Mouse (Mus musculus): ENCODE measurements around the gene Ddx20. TPM values are rescaled to one million over a fixed set of nuclear protein-coding genes. Genes with fewer than 3 reads are reported as not detected.

Gene Ddx20
- total and polyA plus RNA-seq, 3 experiments, result 31.6 to 66.8 (median 37.3) TPM

DNA sequence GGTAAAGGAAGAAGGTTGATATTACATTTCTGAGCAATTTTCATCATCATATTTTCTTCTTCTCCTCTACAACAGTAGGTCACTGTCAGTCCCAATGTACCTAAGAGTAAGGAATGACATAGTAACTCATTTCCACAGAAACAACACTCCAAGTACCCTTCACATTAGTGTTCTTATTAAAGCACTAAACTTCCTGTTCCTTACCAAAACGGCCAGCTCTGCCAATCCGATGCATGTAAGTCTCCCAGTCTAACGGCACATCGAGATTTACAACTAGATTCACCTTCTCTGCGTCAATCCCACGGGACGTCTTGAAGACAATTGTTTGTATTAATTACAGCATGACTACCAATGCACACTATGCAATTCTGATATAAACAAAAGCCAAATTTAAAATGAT lies 7.0 kb downstream of the Ddx20 start:
- H3K9ac ChIP-seq (ENCODE audit: control insufficient read depth, low read depth, low read length, poor library complexity, severe bottlenecking), result no peak overlapping the region
- peaks cover 4% of the 10 kb centered on the region; the same call in 1 of the 2 replicates for H3K79me2 ChIP-seq (ENCODE audit: control insufficient read depth, insufficient read depth, low read length, poor library complexity)
- no peaks in the 10 kb centered on the region for H3K9me3 ChIP-seq (replicated peaks; ENCODE audit: insufficient read depth, low read length)
- H3K27ac ChIP-seq (ENCODE audit: control insufficient read depth, low read depth, low read length), result no peak overlapping the region
- DNase-seq (ENCODE audit: low read depth, low spot score), result no peak
- no peak overlapping the region for H3K4me3 ChIP-seq (ENCODE audit: control insufficient read depth in 1 of 2, insufficient read depth in 1 of 2, low read depth in 2 of 2, low read length in 2 of 2)
- peaks cover 0 to 16% of the 10 kb centered on the region in 2 experiments; a peak in 3 of 4 replicates for H3K36me3 ChIP-seq (ENCODE audit: control insufficient read depth in 1 of 2, insufficient read depth in 2 of 2, low read length in 2 of 2)
- peaks cover 0 to 2% of the 10 kb centered on the region in 2 experiments; a peak in 1 of 4 replicates for H3K4me1 ChIP-seq (ENCODE audit: control insufficient read depth in 1 of 2, insufficient read depth in 2 of 2, low read length in 2 of 2)
- H3K27me3 ChIP-seq (ENCODE audit: control insufficient read depth in 1 of 2, insufficient read depth in 2 of 2, low read length in 2 of 2), result no peaks in the 10 kb centered on the region
- no peak for TF ChIP-seq SIN3A (IDR thresholded peaks at IDR 0.05; ENCODE audit: low read length)
- no peak for TF ChIP-seq UBTF (IDR thresholded peaks at IDR 0.05; ENCODE audit: borderline replicate concordance, insufficient read depth, low read depth, low read length)
- TF ChIP-seq MAX (IDR thresholded peaks at IDR 0.05; ENCODE audit: low read length), result no peak
- no peak for TF ChIP-seq EP300 (IDR thresholded peaks at IDR 0.05; ENCODE audit: low read depth in 1 of 2, low read length in 2 of 2)
- TF ChIP-seq TBP (IDR thresholded peaks at IDR 0.05; ENCODE audit: low read depth, low read length), result no peak
- TF ChIP-seq ZNF384 (IDR thresholded peaks at IDR 0.05; ENCODE audit: low read depth, low read length), result no peak
- no peak for TF ChIP-seq E2F4 (IDR thresholded peaks at IDR 0.05; ENCODE audit: borderline replicate concordance, low read depth, low read length)
- TF ChIP-seq CTCF (IDR thresholded peaks at IDR 0.05 in 2 of 3, conservative IDR thresholded peaks at IDR 0.05 in 1 of 3; ENCODE audit: control insufficient read depth in 1 of 3, insufficient read depth in 1 of 3, low read depth in 2 of 3, low read length in 3 of 3, poor library complexity in 1 of 3, severe bottlenecking in 1 of 3), result no peak
- no peak for TF ChIP-seq KAT2A (conservative IDR thresholded peaks at IDR 0.05; ENCODE audit: low read depth, low read length)

DNA sequence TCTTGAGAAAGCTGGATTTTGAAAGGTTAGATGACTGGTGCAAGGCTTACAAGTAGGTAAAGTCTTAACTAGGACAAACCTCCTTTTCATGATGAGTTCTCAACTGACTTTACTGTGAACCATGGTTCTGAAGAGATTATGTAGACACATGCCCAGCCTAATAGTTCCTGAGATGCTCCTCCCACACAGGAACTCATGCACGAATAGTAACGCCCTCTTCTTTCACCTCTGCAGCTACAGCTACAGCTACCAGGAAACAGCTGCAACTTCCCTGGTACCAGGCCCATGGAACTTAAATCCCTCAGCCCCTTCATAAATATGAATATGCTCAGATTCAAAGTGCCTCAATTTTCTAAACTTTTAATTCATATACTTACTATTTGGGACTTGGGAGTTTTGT lies 11.4 kb downstream of the Ddx20 start:
- H3K9ac ChIP-seq (ENCODE audit: control insufficient read depth, low read depth, low read length, poor library complexity, severe bottlenecking), result no peak overlapping the region
- H3K36me3 ChIP-seq (ENCODE audit: control insufficient read depth in 1 of 2, insufficient read depth in 2 of 2, low read length in 2 of 2), result peaks cover 0 to 8% of the 10 kb centered on the region in 2 experiments; a peak in 2 of 4 replicates
- peaks cover 0 to 2% of the 10 kb centered on the region in 2 experiments; a peak in 1 of 4 replicates for H3K4me1 ChIP-seq (ENCODE audit: control insufficient read depth in 1 of 2, insufficient read depth in 2 of 2, low read length in 2 of 2)
- no peaks in the 10 kb centered on the region for H3K79me2 ChIP-seq (ENCODE audit: control insufficient read depth, insufficient read depth, low read length, poor library complexity)
- H3K4me3 ChIP-seq (ENCODE audit: control insufficient read depth in 1 of 2, insufficient read depth in 1 of 2, low read depth in 2 of 2, low read length in 2 of 2), result no peak overlapping the region
- no peak for TF ChIP-seq RCOR1 (IDR thresholded peaks at IDR 0.05; ENCODE audit: low read depth, low read length)
- H3K27me3 ChIP-seq (ENCODE audit: control insufficient read depth in 1 of 2, insufficient read depth in 2 of 2, low read length in 2 of 2), result no peaks in the 10 kb centered on the region
- no peak overlapping the region for H3K27ac ChIP-seq (ENCODE audit: control insufficient read depth, low read depth, low read length)
- peak; percentile 41 for DNase-seq (ENCODE audit: low read depth, low spot score)
- no peaks in the 10 kb centered on the region for H3K9me3 ChIP-seq (replicated peaks; ENCODE audit: insufficient read depth, low read length)

DNA sequence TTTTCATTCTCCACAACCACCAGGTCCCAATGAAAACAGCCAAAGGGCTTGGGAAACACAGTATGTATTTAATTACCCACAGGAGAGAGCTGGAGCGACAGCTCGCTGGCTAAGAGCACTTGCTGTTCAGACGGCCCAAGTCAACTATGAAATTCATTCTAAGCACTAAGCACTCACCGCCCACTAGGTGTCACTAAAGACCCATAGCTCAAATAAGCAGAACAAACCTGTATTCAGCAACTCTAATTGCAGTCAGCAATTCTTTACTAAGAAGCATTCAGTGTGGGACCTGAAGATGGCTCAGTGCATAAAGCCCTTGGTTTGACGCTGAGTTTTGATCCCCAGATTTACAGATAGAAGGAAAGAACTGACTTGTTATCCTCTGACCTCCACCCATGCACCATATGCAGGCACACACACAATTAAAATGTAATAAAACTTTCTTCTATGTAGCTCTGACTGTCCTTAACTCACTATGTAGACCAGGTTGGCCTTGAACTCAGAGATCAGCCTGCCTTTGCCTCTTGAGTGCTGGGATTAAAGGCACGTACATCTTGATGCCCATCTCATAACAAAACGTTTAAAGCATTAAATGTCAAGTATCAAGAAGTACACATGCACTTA lies 12.7 kb downstream of the Ddx20 start:
- Histone ChIP-seq H3K4me1 (ENCODE audit: control insufficient read depth in 1 of 2, insufficient read depth in 2 of 2, low read length in 2 of 2) (peaks cover 0 to 5% of the 10 kb centered on the region in 2 experiments; a peak in 1 of 4 replicates), H3K27me3 (ENCODE audit: control insufficient read depth in 1 of 2, insufficient read depth in 2 of 2, low read length in 2 of 2) (no peaks in the 10 kb centered on the region), H3K79me2 (ENCODE audit: control insufficient read depth, insufficient read depth, low read length, poor library complexity) (no peaks in the 10 kb centered on the region), H3K36me3 (ENCODE audit: control insufficient read depth in 1 of 2, insufficient read depth in 2 of 2, low read length in 2 of 2) (peaks cover 2 to 3% of the 10 kb centered on the region in 2 experiments; a peak in 2 of 4 replicates), H3K9me3 (replicated peaks; ENCODE audit: insufficient read depth, low read length) (no peaks in the 10 kb centered on the region), H3K4me3 (ENCODE audit: control insufficient read depth in 1 of 2, insufficient read depth in 1 of 2, low read depth in 2 of 2, low read length in 2 of 2) (no peak overlapping the region), H3K9ac (ENCODE audit: control insufficient read depth, low read depth, low read length, poor library complexity, severe bottlenecking) (no peak overlapping the region), H3K27ac (ENCODE audit: control insufficient read depth, low read depth, low read length) (no peak overlapping the region)
- peak; percentile 90 for DNase-seq (ENCODE audit: low read depth, low spot score)
- peak; percentile 68 for TF ChIP-seq SIN3A (IDR thresholded peaks at IDR 0.05; ENCODE audit: low read length)
- TF ChIP-seq HCFC1 (IDR thresholded peaks at IDR 0.05; ENCODE audit: low read depth, low read length), result 0 out of 2 replicates have a peak, but pooled peaks have one; percentile 39
- peak; percentile 48 to 97 (median 97) for TF ChIP-seq CTCF (IDR thresholded peaks at IDR 0.05 in 2 of 3, conservative IDR thresholded peaks at IDR 0.05 in 1 of 3; ENCODE audit: control insufficient read depth in 1 of 3, insufficient read depth in 1 of 3, low read depth in 2 of 3, low read length in 3 of 3, poor library complexity in 1 of 3, severe bottlenecking in 1 of 3)
- TF ChIP-seq RCOR1 (IDR thresholded peaks at IDR 0.05; ENCODE audit: low read depth, low read length), result no peak
- TF ChIP-seq SMC3 (IDR thresholded peaks at IDR 0.05; ENCODE audit: low read depth, low read length), result peak; percentile 97
- TF ChIP-seq MAX (IDR thresholded peaks at IDR 0.05; ENCODE audit: low read length), result no peak
- no peak for TF ChIP-seq ZMIZ1 (IDR thresholded peaks at IDR 0.05; ENCODE audit: low read depth, low read length)
- no peak for TF ChIP-seq USF2 (IDR thresholded peaks at IDR 0.05; ENCODE audit: borderline replicate concordance in 1 of 2, insufficient read depth in 1 of 2, low read depth in 1 of 2, low read length in 2 of 2)
- no peak for TF ChIP-seq POLR2AphosphoS2 (IDR thresholded peaks at IDR 0.05; ENCODE audit: low read length)
- 0 out of 2 replicates have a peak, but pooled peaks have one; percentile 28 for TF ChIP-seq MXI1 (IDR thresholded peaks at IDR 0.05; ENCODE audit: low read depth, low read length)
- TF ChIP-seq USF1 (IDR thresholded peaks at IDR 0.05; ENCODE audit: low read depth, low read length), result no peak
- peak; percentile 98 for TF ChIP-seq ZC3H11A (IDR thresholded peaks at IDR 0.05; ENCODE audit: low read depth, low read length)
- TF ChIP-seq POLR2A (IDR thresholded peaks at IDR 0.05; ENCODE audit: control insufficient read depth in 1 of 2, insufficient read depth in 1 of 2, low read depth in 1 of 2, low read length in 2 of 2, poor library complexity in 1 of 2), result no peak
- no peak for TF ChIP-seq EP300 (IDR thresholded peaks at IDR 0.05; ENCODE audit: low read depth in 1 of 2, low read length in 2 of 2)
- no peak for TF ChIP-seq CHD1 (IDR thresholded peaks at IDR 0.05; ENCODE audit: low read depth, low read length)
- TF ChIP-seq RAD21 (IDR thresholded peaks at IDR 0.05; ENCODE audit: low read depth, low read length), result no peak; the same call in none of the 2 replicates
- TF ChIP-seq TBP (IDR thresholded peaks at IDR 0.05; ENCODE audit: low read depth, low read length), result no peak
- TF ChIP-seq MYC (IDR thresholded peaks at IDR 0.05; ENCODE audit: low read depth, low read length), result 0 out of 2 replicates have a peak, but pooled peaks have one; percentile 37
- TF ChIP-seq BHLHE40 (IDR thresholded peaks at IDR 0.05; ENCODE audit: borderline replicate concordance, low read depth, low read length), result peak; percentile 29

Data from MEL (cell line).